Mouse (Mus musculus) midbrain, embryonic 15.5 days (tissue): ENCODE data around the gene Dnm2. TPM values are rescaled to one million over a fixed set of nuclear protein-coding genes. Genes with fewer than 3 reads are reported as not detected.

Experiments
- ATAC-seq: fragments of 200-750 bp; cut with Nextera tagmentation; replicated peaks from 2 replicates; pipeline ENCODE4 v1.8.0; 2017; ENCODE audit warnings: moderate TSS enrichment
- H3K27ac ChIP-seq: fragments of 300-500 bp; sonication (generic); 2 replicates; pipeline ENCODE4 v1.5.1; 2015; ENCODE audit warnings: mild to moderate bottlenecking, inconsistent platforms
- H3K27me3 ChIP-seq: fragments of 300-500 bp; sonication (generic); replicated peaks from 2 replicates; pipeline ENCODE4 v1.6.1; 2015; ENCODE audit warnings: inconsistent platforms
- H3K36me3 ChIP-seq: fragments of 300-500 bp; sonication (generic); replicated peaks from 2 replicates; pipeline ENCODE4 v1.6.1; 2015; ENCODE audit warnings: inconsistent platforms
- H3K4me1 ChIP-seq: fragments of 300-500 bp; sonication (generic); 2 replicates; pipeline ENCODE4 v1.6.1; 2015; ENCODE audit warnings: inconsistent platforms
- H3K4me2 ChIP-seq: fragments of 300-500 bp; sonication (generic); 2 replicates; pipeline ENCODE4 v1.6.1; 2015; ENCODE audit warnings: inconsistent platforms, mild to moderate bottlenecking, moderate library complexity
- H3K4me3 ChIP-seq: fragments of 300-500 bp; sonication (generic); 2 replicates; pipeline ENCODE4 v1.5.1; 2015; ENCODE audit warnings: mild to moderate bottlenecking, inconsistent platforms
- H3K9ac ChIP-seq: fragments of 300-500 bp; sonication (generic); 2 replicates; pipeline ENCODE4 v1.6.1; 2015; ENCODE audit warnings: mild to moderate bottlenecking, inconsistent platforms
- H3K9me3 ChIP-seq: fragments of 300-500 bp; sonication (generic); 2 replicates; pipeline ENCODE4 v1.6.1; 2016; ENCODE audit warnings: inconsistent platforms
- WGBS: fragments of 180-500 bp; shearing (Covaris S2); methylation state at CpG from one replicate; pipeline ENCODE4 v1.1.7; 2015; ENCODE audit warnings: mixed read lengths; 5-methylcytosine and 5-hydroxymethylcytosine counted together
- polyA plus RNA-seq: library from polyadenylated mRNA; unstranded; fragments of >200 nt; fragmentation: Nextera tagmentation; extraction: Ambion mirVana; gene quantifications from 2 replicates; pipeline ENCODE4 v1.2.1, GENCODE M21; 2015

Dnm2 gene
- polyA plus RNA-seq, 1 experiment from 2014 or later: 74.9 TPM

GRCm38 (mm10) chr9:21433766-21434165 lies 9.1 kb downstream of the Dnm2 start:
- Histone ChIP-seq H3K27me3 (no peaks in the 10 kb centered on the region), H3K27ac (no peak overlapping the region), H3K4me2 (no peak overlapping the region), H3K4me3 (no peak overlapping the region), H3K9ac (no peak overlapping the region), H3K4me1 (peaks cover 4% of the 10 kb centered on the region; the same call in 1 of the 2 replicates), H3K9me3 (no peaks in the 10 kb centered on the region), H3K36me3 (no peaks in the 10 kb centered on the region)
- WGBS: 84% methylated on average over 8 of the region's 8 CpGs
- ATAC-seq: no peak; the same call in 1 of the 2 replicates

- no peak overlapping the region for H3K4me2 ChIP-seq
- H3K9ac ChIP-seq: no peak overlapping the region
- peaks cover 4% of the 10 kb centered on the region; the same call in 1 of the 2 replicates for H3K4me1 ChIP-seq
- H3K4me3 ChIP-seq: no peak overlapping the region
- no peaks in the 10 kb centered on the region for H3K9me3 ChIP-seq
- no peaks in the 10 kb centered on the region for H3K36me3 ChIP-seq
- no peak for ATAC-seq
- H3K27me3 ChIP-seq: no peaks in the 10 kb centered on the region
- 92% methylated on average over 2 of the region's 2 CpGs for WGBS
- no peak overlapping the region for H3K27ac ChIP-seq
Observed at GRCm38 (mm10) chr9:21434410-21434809, 9.7 kb downstream of the Dnm2 start.

GRCm38 (mm10) chr9:21435777-21436635 lies 11.3 kb downstream of the Dnm2 start:
- Histone ChIP-seq H3K9ac (no peak overlapping the region), H3K27me3 (no peaks in the 10 kb centered on the region), H3K4me2 (no peak overlapping the region), H3K27ac (no peak overlapping the region), H3K4me1 (no peaks in the 10 kb centered on the region), H3K4me3 (no peak overlapping the region), H3K9me3 (no peaks in the 10 kb centered on the region), H3K36me3 (no peaks in the 10 kb centered on the region)
- 94% methylated on average over 7 of the region's 7 CpGs for WGBS
- no peak for ATAC-seq

GRCm38 (mm10) chr9:21437577-21437976 lies 12.9 kb downstream of the Dnm2 start:
- no peaks in the 10 kb centered on the region for H3K27me3 ChIP-seq
- no peak overlapping the region for H3K9ac ChIP-seq
- H3K4me1 ChIP-seq: no peaks in the 10 kb centered on the region
- H3K27ac ChIP-seq: no peak overlapping the region
- ATAC-seq: no peak
- WGBS: 89% methylated on average over 6 of the region's 6 CpGs
- H3K36me3 ChIP-seq: no peaks in the 10 kb centered on the region
- no peak overlapping the region for H3K4me3 ChIP-seq
- no peaks in the 10 kb centered on the region for H3K9me3 ChIP-seq
- no peak overlapping the region for H3K4me2 ChIP-seq

GRCm38 (mm10) chr9:21438219-21438618 lies 13.5 kb downstream of the Dnm2 start:
- Histone ChIP-seq H3K27me3 (no peaks in the 10 kb centered on the region), H3K9ac (no peak overlapping the region), H3K4me1 (no peaks in the 10 kb centered on the region), H3K4me3 (no peak overlapping the region), H3K9me3 (no peaks in the 10 kb centered on the region), H3K4me2 (no peak overlapping the region), H3K27ac (no peak overlapping the region), H3K36me3 (no peaks in the 10 kb centered on the region)
- 69% methylated on average over 3 of the region's 3 CpGs for WGBS
- ATAC-seq: no peak

GRCm38 (mm10) chr9:21439456-21439855 lies 14.7 kb downstream of the Dnm2 start:
- H3K4me1 ChIP-seq: no peaks in the 10 kb centered on the region

GRCm38 (mm10) chr9:21439914-21440313 lies 15.2 kb downstream of the Dnm2 start:
- 98% methylated on average over 2 of the region's 2 CpGs for WGBS
- Histone ChIP-seq H3K36me3 (no peaks in the 10 kb centered on the region), H3K4me2 (no peak overlapping the region), H3K9me3 (no peaks in the 10 kb centered on the region), H3K27me3 (no peaks in the 10 kb centered on the region), H3K4me1 (no peaks in the 10 kb centered on the region), H3K9ac (no peak overlapping the region), H3K27ac (no peak overlapping the region), H3K4me3 (no peak overlapping the region)
- no peak for ATAC-seq

More at GRCm38 (mm10) chr9:21439456-21439855, 14.7 kb downstream of the Dnm2 start:
- no peak for ATAC-seq
- Histone ChIP-seq H3K36me3 (no peaks in the 10 kb centered on the region), H3K27me3 (no peaks in the 10 kb centered on the region), H3K4me3 (no peak overlapping the region), H3K4me2 (no peak overlapping the region), H3K9ac (no peak overlapping the region), H3K27ac (no peak overlapping the region), H3K9me3 (no peaks in the 10 kb centered on the region)
- 82% methylated on average over 3 of the region's 3 CpGs for WGBS

- Histone ChIP-seq H3K27me3 (no peaks in the 10 kb centered on the region), H3K9ac (no peak overlapping the region), H3K4me2 (no peak overlapping the region), H3K27ac (no peak overlapping the region), H3K4me3 (no peak overlapping the region), H3K4me1 (no peaks in the 10 kb centered on the region), H3K9me3 (no peaks in the 10 kb centered on the region), H3K36me3 (no peaks in the 10 kb centered on the region)
- no peak for ATAC-seq
Observed at GRCm38 (mm10) chr9:21440387-21440786, 15.7 kb downstream of the Dnm2 start.

- Histone ChIP-seq H3K27me3 (no peaks in the 10 kb centered on the region), H3K27ac (no peak overlapping the region), H3K9me3 (no peaks in the 10 kb centered on the region), H3K4me3 (no peak overlapping the region), H3K36me3 (no peaks in the 10 kb centered on the region), H3K9ac (no peak overlapping the region), H3K4me2 (no peak overlapping the region), H3K4me1 (no peaks in the 10 kb centered on the region)
- 92% methylated on average over 8 of the region's 8 CpGs for WGBS
- no peak for ATAC-seq
Observed at GRCm38 (mm10) chr9:21443853-21444252, 19.1 kb downstream of the Dnm2 start.

- WGBS: 93% methylated on average over 4 of the region's 4 CpGs
- Histone ChIP-seq H3K27ac (no peak overlapping the region), H3K9ac (no peak overlapping the region), H3K27me3 (no peaks in the 10 kb centered on the region), H3K4me1 (no peaks in the 10 kb centered on the region), H3K36me3 (no peaks in the 10 kb centered on the region), H3K4me3 (no peak overlapping the region), H3K4me2 (no peak overlapping the region), H3K9me3 (no peaks in the 10 kb centered on the region)
- ATAC-seq: no peak
Observed at GRCm38 (mm10) chr9:21444574-21444973, 19.9 kb downstream of the Dnm2 start.

- no peaks in the 10 kb centered on the region for H3K4me1 ChIP-seq
- H3K27me3 ChIP-seq: no peaks in the 10 kb centered on the region
- H3K9me3 ChIP-seq: no peaks in the 10 kb centered on the region
- 95% methylated on average over 6 of the region's 6 CpGs for WGBS
- H3K36me3 ChIP-seq: no peaks in the 10 kb centered on the region
- H3K9ac ChIP-seq: no peak overlapping the region
- no peak overlapping the region for H3K4me2 ChIP-seq
- H3K4me3 ChIP-seq: no peak overlapping the region
- no peak overlapping the region for H3K27ac ChIP-seq
- no peak for ATAC-seq
Observed at GRCm38 (mm10) chr9:21445081-21445744, 20.5 kb downstream of the Dnm2 start.

GRCm38 (mm10) chr9:21447778-21448177 lies 23.1 kb downstream of the Dnm2 start:
- whole genome bisulfite sequencing: 96% methylated on average over 2 of the region's 2 CpGs

GRCm38 (mm10) chr9:21449710-21450109 lies 25.0 kb downstream of the Dnm2 start:
- 91% methylated on average over 2 of the region's 2 CpGs for WGBS
- H3K4me1 ChIP-seq: no peaks in the 10 kb centered on the region
- no peak overlapping the region for H3K27ac ChIP-seq
- H3K9ac ChIP-seq: no peak overlapping the region
- H3K9me3 ChIP-seq: no peaks in the 10 kb centered on the region
- no peak overlapping the region for H3K4me2 ChIP-seq
- no peaks in the 10 kb centered on the region for H3K36me3 ChIP-seq
- H3K27me3 ChIP-seq: no peaks in the 10 kb centered on the region
- H3K4me3 ChIP-seq: no peak overlapping the region
- no peak for ATAC-seq

More at GRCm38 (mm10) chr9:21447778-21448177, 23.1 kb downstream of the Dnm2 start:
- ATAC-seq: no peak
- Histone ChIP-seq H3K4me2 (no peak overlapping the region), H3K9me3 (no peaks in the 10 kb centered on the region), H3K27me3 (no peaks in the 10 kb centered on the region), H3K36me3 (no peaks in the 10 kb centered on the region), H3K4me1 (no peaks in the 10 kb centered on the region), H3K9ac (no peak overlapping the region), H3K4me3 (no peak overlapping the region), H3K27ac (no peak overlapping the region)
